Mouse (Mus musculus): ENCODE results near the gene Zfp280c. TPM values are rescaled to one million over a fixed set of nuclear protein-coding genes. Genes with fewer than 3 reads are reported as not detected.

Zfp280c gene
- total RNA-seq (2023): 10 to 100 TPM in 1 of 2 experiments, 1 to 10 TPM in 1; 8.2 to 12.2 TPM

DNA sequence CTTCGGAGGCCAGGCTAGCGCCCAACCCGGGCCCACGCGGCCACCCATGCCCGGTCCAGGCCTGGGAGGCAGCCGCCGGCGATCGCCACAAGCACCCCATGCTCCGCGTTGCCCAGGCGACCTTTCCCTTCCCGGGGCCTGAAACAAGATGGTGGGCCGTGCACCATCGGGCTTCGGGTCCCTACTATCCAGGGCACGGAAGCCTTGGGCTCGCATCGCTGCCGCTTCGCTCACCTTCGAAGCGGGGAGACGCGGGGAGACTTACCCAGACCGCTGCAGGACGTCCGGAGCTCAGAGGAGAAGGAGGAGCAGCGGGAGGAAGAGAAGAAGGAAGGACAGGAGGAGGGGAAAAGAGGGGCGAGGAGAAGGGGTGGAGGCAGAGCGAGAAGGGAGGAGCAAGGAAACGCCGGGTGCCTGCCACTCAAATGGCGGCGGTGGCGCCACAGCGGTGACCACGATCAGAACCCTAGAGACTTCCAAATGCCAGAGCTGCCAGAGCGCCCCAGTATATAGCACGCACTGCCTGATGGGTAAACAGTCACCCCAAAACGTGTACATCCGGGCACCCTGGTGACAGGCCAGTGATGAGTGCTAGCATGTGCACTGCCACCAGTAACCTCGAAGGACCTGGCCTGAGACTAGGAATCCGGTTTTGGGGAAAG lies at the start of gene Zfp280c:
Gene Zfp280c (minus strand): TSS at position 406 of the 662 bp plus-strand sequence.

GRCm38 (mm10) chrX:48623379-48624053 lies 29.2 kb upstream of the Zfp280c start, which contains the start of gene Slc25a14:
Gene Slc25a14, plus strand, starts transcription at chrX:48623413.

DNA sequence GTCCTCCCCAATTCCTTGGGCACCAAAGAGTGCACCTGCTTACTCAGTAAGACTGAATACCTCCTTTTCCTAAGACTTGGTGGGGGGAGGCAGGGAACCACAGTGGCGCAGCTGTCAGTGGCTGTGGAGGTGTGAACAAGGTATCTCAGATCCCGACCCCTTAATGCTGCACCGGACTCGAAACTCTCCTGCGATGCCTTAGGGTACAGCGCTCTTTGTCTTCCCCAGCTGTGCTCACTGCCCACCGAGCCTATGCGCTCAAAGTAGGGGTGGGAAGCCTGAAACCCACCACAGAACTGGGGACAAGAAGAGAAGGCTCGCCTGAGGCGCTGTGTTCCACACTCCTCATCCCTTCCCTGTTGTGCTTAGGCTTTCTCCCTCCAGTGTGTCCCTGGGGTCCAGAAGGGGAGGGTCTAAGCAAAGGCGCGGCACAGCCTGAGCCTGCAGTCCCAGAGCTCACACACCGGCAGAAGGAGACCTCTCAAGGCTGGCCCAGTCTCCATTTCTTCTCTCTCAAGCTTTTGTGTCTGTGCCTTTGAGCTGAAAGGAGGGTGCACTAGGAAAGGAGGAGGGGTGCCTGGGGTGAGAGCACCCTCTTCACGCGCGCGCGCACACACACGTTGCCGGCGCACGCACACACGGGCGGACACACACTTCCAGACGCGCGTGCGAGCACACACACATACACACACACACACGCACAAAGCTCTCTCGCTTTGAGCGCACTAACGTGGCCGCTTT lies 75.3 kb downstream of the Zfp280c start, which contains the start of gene Rab33a:
Gene Rab33a (plus strand): TSS at position 478 of the 741 bp plus-strand sequence.

DNA sequence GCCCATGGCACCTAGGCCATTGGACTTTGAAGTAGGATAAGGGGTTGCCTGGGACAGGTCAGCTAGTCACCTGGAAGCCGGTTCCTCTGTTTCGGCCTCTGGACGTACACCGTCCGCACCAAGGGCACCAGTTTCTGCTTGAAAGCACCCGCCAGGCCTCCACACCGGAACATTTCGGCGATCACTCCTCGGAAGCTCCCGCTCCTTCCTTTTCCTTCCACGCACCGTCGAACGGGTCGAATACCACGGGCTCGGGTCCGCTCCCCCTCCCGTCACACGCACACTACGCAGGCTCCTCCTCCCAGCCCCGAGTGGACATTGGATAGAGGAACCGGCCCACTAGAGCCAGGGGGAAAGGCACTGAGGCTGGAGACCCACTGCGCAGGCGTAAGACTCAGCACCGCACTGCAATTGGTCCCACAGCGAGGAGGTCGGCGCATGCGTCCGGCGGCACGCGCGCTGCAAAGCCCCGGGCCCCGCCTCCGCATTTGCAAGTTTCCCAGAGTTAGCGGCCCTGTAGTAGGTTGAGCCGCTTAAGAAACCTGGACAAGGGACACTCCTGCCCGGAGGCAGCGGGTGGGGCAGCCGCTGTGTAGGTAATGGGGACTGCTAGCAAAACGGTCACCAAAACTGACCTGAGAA lies 81.0 kb downstream of the Zfp280c start, which contains the start of gene Aifm1:
Gene Aifm1 (minus strand): TSS at position 398 of the 642 bp plus-strand sequence.

Other genes starting within 250 kb of the Zfp280c start
- gene Elf4, start 131.4 kb downstream of the Zfp280c start, total RNA-seq (2023): 10 to 100 TPM; 87.0 to 95.8 TPM
- gene Aifm1, start 80.9 kb downstream of the Zfp280c start, total RNA-seq (2023): 10 to 100 TPM; 15.9 to 18.5 TPM
- gene Rab33a, start 75.2 kb downstream of the Zfp280c start, total RNA-seq (2023): not detected
- 1 to 10 TPM; 2.4 to 2.9 TPM for gene Slc25a14, start 28.9 kb upstream of the Zfp280c start, total RNA-seq (2023)
- not detected for gene Gpr119, start 80.0 kb upstream of the Zfp280c start, total RNA-seq (2023)
- gene Rbmx2, start 100.5 kb upstream of the Zfp280c start, total RNA-seq (2023): 1 to 10 TPM; 3.6 to 5.6 TPM